26 mouse cellular contexts compared by ENCODE assay signal in the genomic region with DNA sequence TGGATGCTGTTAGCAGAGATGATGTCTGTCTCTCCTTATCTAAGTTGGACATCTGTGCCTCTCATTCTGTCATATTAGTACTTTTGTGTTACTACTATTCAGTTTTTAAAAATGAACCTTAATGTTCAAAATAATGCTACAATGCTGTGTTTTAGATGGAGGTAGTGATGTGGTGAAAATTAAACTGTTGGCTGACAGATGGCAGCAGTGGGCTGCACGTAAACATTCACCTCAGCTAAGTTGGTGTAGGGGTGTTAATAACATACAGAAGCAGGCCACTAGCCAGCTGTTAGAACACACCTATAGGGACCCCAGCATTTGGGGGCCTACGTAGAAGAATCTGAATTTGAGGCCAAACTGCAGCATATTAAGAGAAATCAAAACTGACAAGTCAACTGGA. TPM values are rescaled to one million over a fixed set of nuclear protein-coding genes. Genes with fewer than 3 reads are reported as not detected.
DNase-seq lines count a peak whose midpoint lies in the region; ATAC-seq and TF ChIP-seq lines count a peak whose summit lies in the region.
"Had no signal": no experiment of that assay in that cellular context is flagged by ENCODE, and none has a peak within 500 bp of the region (broad histone marks: within the 10 kb centered on the region; RNA-seq: fewer than 3 reads in every experiment).

No protein-coding gene starts in this region.

- H3K4me3 ChIP-seq in hindbrain, postnatal 0 days (ENCODE audit: low read length) = no peak overlapping the region
- H3K4me3 ChIP-seq in hindbrain, embryonic 10.5 days = no peak overlapping the region
- H3K4me3 ChIP-seq in midbrain, embryonic 14.5 days (replicated peaks; ENCODE audit: low read depth, low read length) = no peak overlapping the region
- no peak overlapping the region for H3K4me3 ChIP-seq in midbrain, embryonic 13.5 days (replicated peaks)
- H3K4me3 ChIP-seq: embryonic facial prominence, embryonic 10.5 days; gastrocnemius, adult 2 months; heart, embryonic 10.5 days; kidney, embryonic 15.5 days; limb, embryonic 15.5 days; neural tube, embryonic 15.5 days had no signal

- no peaks in the 10 kb centered on the region for H3K4me1 ChIP-seq in hindbrain, postnatal 0 days (ENCODE audit: insufficient read depth, low read length)
- H3K4me1 ChIP-seq in hindbrain, embryonic 10.5 days (replicated peaks) = no peaks in the 10 kb centered on the region
- H3K4me1 ChIP-seq in midbrain, embryonic 14.5 days (ENCODE audit: control insufficient read depth, insufficient read depth, low read length) = no peaks in the 10 kb centered on the region
- no peaks in the 10 kb centered on the region for H3K4me1 ChIP-seq in midbrain, embryonic 13.5 days (replicated peaks)
- H3K4me1 ChIP-seq: embryonic facial prominence, embryonic 10.5 days; heart, embryonic 10.5 days; kidney, embryonic 15.5 days; limb, embryonic 15.5 days; neural tube, embryonic 15.5 days had no signal

- H3K36me3 ChIP-seq in hindbrain, postnatal 0 days (ENCODE audit: insufficient read depth, low read length) = peaks cover 14% of the 10 kb centered on the region; the same call in 1 of the 2 replicates
- H3K36me3 ChIP-seq in hindbrain, embryonic 10.5 days = peaks cover 67% of the 10 kb centered on the region
- H3K36me3 ChIP-seq in midbrain, embryonic 14.5 days (ENCODE audit: control insufficient read depth, insufficient read depth, low read length) = peaks cover 24% of the 10 kb centered on the region
- H3K36me3 ChIP-seq in midbrain, embryonic 13.5 days = peaks cover 28% of the 10 kb centered on the region

- no peaks in the 10 kb centered on the region for H3K27me3 ChIP-seq in hindbrain, postnatal 0 days (ENCODE audit: insufficient read depth, low read length)
- no peaks in the 10 kb centered on the region for H3K27me3 ChIP-seq in hindbrain, embryonic 10.5 days (ENCODE audit: insufficient read depth, poor library complexity, severe bottlenecking)
- H3K27me3 ChIP-seq in midbrain, embryonic 14.5 days (ENCODE audit: control insufficient read depth, insufficient read depth, low read length) = no peaks in the 10 kb centered on the region
- H3K27me3 ChIP-seq in midbrain, embryonic 13.5 days = no peaks in the 10 kb centered on the region
- H3K27me3 ChIP-seq: CH12.LX; kidney, embryonic 15.5 days; limb, embryonic 15.5 days; neural tube, embryonic 15.5 days had no signal

- TF ChIP-seq CTCF in hindbrain, postnatal 0 days (IDR thresholded peaks at IDR 0.05; ENCODE audit: low read depth) = peak; percentile 53
- TF ChIP-seq CTCF in brain, embryonic 14.5 days (IDR thresholded peaks at IDR 0.05; ENCODE audit: borderline replicate concordance, extremely low read depth, insufficient read depth, insufficient read length) = peak; percentile 5; the same call in 1 of the 2 replicates

- no peaks in the 10 kb centered on the region for H3K9me3 ChIP-seq in hindbrain, postnatal 0 days (ENCODE audit: low read length)
- H3K9me3 ChIP-seq in hindbrain, embryonic 10.5 days = no peaks in the 10 kb centered on the region
- no peaks in the 10 kb centered on the region for H3K9me3 ChIP-seq in midbrain, embryonic 14.5 days (ENCODE audit: control insufficient read depth, low read length)
- no peaks in the 10 kb centered on the region for H3K9me3 ChIP-seq in midbrain, embryonic 13.5 days
- H3K9me3 ChIP-seq: embryonic facial prominence, embryonic 10.5 days; heart, embryonic 10.5 days; kidney, embryonic 15.5 days; limb, embryonic 15.5 days; neural tube, embryonic 15.5 days had no signal

- WGBS in hindbrain, postnatal 0 days = 77% methylated on average over 2 of the region's 2 CpGs
- WGBS in hindbrain, embryonic 10.5 days = 93% methylated on average over 2 of the region's 2 CpGs
- 91% methylated on average over 2 of the region's 2 CpGs for WGBS in midbrain, embryonic 14.5 days
- WGBS in midbrain, embryonic 13.5 days = 94% methylated on average over 2 of the region's 2 CpGs

- H3K9ac ChIP-seq in hindbrain, postnatal 0 days (replicated peaks; ENCODE audit: low read length) = no peak overlapping the region
- H3K9ac ChIP-seq in midbrain, embryonic 14.5 days (replicated peaks; ENCODE audit: low read length) = no peak overlapping the region
- H3K9ac ChIP-seq in midbrain, embryonic 13.5 days (replicated peaks) = no peak overlapping the region
- H3K9ac ChIP-seq: kidney, embryonic 15.5 days; limb, embryonic 15.5 days; neural tube, embryonic 15.5 days had no signal

- no peak for ATAC-seq in hindbrain, postnatal 0 days
- no peak for ATAC-seq in midbrain, embryonic 14.5 days (ENCODE audit: low FRiP score, low TSS enrichment)
- no peak for ATAC-seq in midbrain, embryonic 13.5 days
- ATAC-seq: hindbrain, embryonic 16.5 days; midbrain, embryonic 16.5 days had no signal

- peak; percentile 6 for DNase-seq in hindbrain, postnatal 0 days (ENCODE audit: low spot score)
- DNase-seq in hindbrain, embryonic 10.5 days (ENCODE audit: low spot score) = no peak
- peak; percentile 11 for DNase-seq in midbrain, embryonic 14.5 days
- peak; percentile 15 for DNase-seq in brain, embryonic 14.5 days (ENCODE audit: low read depth)
- no peak for DNase-seq in Muller cell, postnatal 12 days (ENCODE audit: inconsistent ontology term)
- no peak for DNase-seq in embryo, embryonic 10.5 days (ENCODE audit: low spot score)
- DNase-seq: adrenal gland, postnatal 25 days; B cell, adult 2 months; cerebellum, adult 11 months; cerebellum, adult 9-11 months; gastrocnemius, adult 2 months; kidney, adult 11 months; kidney, postnatal 36 days; left cerebral cortex, postnatal 4 days; lung, adult 18-20 months; lung, postnatal 14 days; thymus, adult 2 months had no signal

- no peak overlapping the region for H3K27ac ChIP-seq in hindbrain, postnatal 0 days
- no peak overlapping the region for H3K27ac ChIP-seq in hindbrain, embryonic 10.5 days
- H3K27ac ChIP-seq in midbrain, embryonic 14.5 days (replicated peaks; ENCODE audit: low read depth, low read length) = no peak overlapping the region
- no peak overlapping the region for H3K27ac ChIP-seq in midbrain, embryonic 13.5 days
- H3K27ac ChIP-seq: embryonic facial prominence, embryonic 10.5 days; gastrocnemius, adult 2 months; heart, embryonic 10.5 days; kidney, embryonic 15.5 days; limb, embryonic 15.5 days; neural tube, embryonic 15.5 days had no signal

- no peak overlapping the region for H3K4me2 ChIP-seq in hindbrain, postnatal 0 days (ENCODE audit: low read depth, low read length)
- H3K4me2 ChIP-seq in midbrain, embryonic 14.5 days (ENCODE audit: low read length) = no peak overlapping the region
- H3K4me2 ChIP-seq in midbrain, embryonic 13.5 days (replicated peaks) = no peak overlapping the region
- H3K4me2 ChIP-seq: kidney, embryonic 15.5 days; limb, embryonic 15.5 days; neural tube, embryonic 15.5 days had no signal

- TF ChIP-seq POLR2A in brain, embryonic 14.5 days (IDR thresholded peaks at IDR 0.05; ENCODE audit: borderline replicate concordance, extremely low read depth, insufficient read depth, insufficient read length, poor library complexity, severe bottlenecking) = no peak

RNA-seq across cellular contexts. Expression of a gene that starts 24.8 kb away (rescaled TPM):
- total RNA-seq in hindbrain, postnatal 0 days (2014; rRNA removed) = 81.0 and 85.0 TPM in 2 replicates
- 105 and 112 TPM in 2 replicates for polyA plus RNA-seq in hindbrain, postnatal 0 days (2015; fragmentation: Nextera tagmentation; extraction: Ambion mirVana)
- polyA plus RNA-seq in hindbrain, embryonic 10.5 days (2016; fragmentation: Nextera tagmentation; extraction: Ambion mirVana) = 113 and 126 TPM in 2 replicates
- 86.9 and 124 TPM in 2 replicates for polyA plus RNA-seq in midbrain, embryonic 14.5 days (2014; fragmentation: Nextera tagmentation; extraction: Ambion mirVana)
- polyA plus RNA-seq in midbrain, embryonic 13.5 days (2015; fragmentation: Nextera tagmentation; extraction: Ambion mirVana) = 105 and 111 TPM in 2 replicates
- polyA plus RNA-seq in brain, embryonic 14.5 days (2012; rRNA removed) = 64.7 and 85.3 TPM in 2 replicates

RNA-seq across cellular contexts. Expression of a gene that starts 49.9 kb away (rescaled TPM):
- 13.3 and 17.4 TPM in 2 replicates for total RNA-seq in hindbrain, postnatal 0 days (2014; rRNA removed)
- 26.7 and 29.9 TPM in 2 replicates for polyA plus RNA-seq in hindbrain, postnatal 0 days (2015; fragmentation: Nextera tagmentation; extraction: Ambion mirVana)
- polyA plus RNA-seq in hindbrain, embryonic 10.5 days (2016; fragmentation: Nextera tagmentation; extraction: Ambion mirVana) = 28.6 and 31.3 TPM in 2 replicates
- 12.8 and 17.2 TPM in 2 replicates for polyA plus RNA-seq in midbrain, embryonic 14.5 days (2014; fragmentation: Nextera tagmentation; extraction: Ambion mirVana)
- polyA plus RNA-seq in midbrain, embryonic 13.5 days (2015; fragmentation: Nextera tagmentation; extraction: Ambion mirVana) = 23.9 and 24.1 TPM in 2 replicates
- 10.1 and 11.7 TPM in 2 replicates for polyA plus RNA-seq in brain, embryonic 14.5 days (2012; rRNA removed)

Comparison
In these comparisons a context has a peak if more than half of its experiments do, and no peak if none do; other contexts are left out.
1. DNase-seq: peak in hindbrain, postnatal 0 days (single experiment), midbrain, embryonic 14.5 days (single experiment) and brain, embryonic 14.5 days (single experiment); none in hindbrain, embryonic 10.5 days (single experiment), Muller cell, postnatal 12 days (single experiment) and embryo, embryonic 10.5 days (single experiment).